Mouse (Mus musculus) lung, postnatal 0 days (tissue): ENCODE measurements around the gene Aspscr1. TPM values are rescaled to one million over a fixed set of nuclear protein-coding genes. Genes with fewer than 3 reads are reported as not detected.

Experiments used
- ATAC-seq: fragments of 200-750 bp; cut with Nextera tagmentation; 2 replicates; pipeline ENCODE4 v1.8.0; 2017; ENCODE audit warnings: moderate library complexity
- DNase-seq: peaks from one replicate; pipeline ENCODE4 v3.0.0-alpha.2; 2016; ENCODE audit warnings: low spot score
- H3K27ac ChIP-seq: fragments of 300-500 bp; sonication (generic); 2 replicates; pipeline ENCODE4 v1.5.1; 2014; ENCODE audit warnings: antibody characterized with exemption, mild to moderate bottlenecking, low read length, mixed read lengths
- H3K27me3 ChIP-seq: fragments of 300-500 bp; sonication (generic); replicated peaks from 2 replicates; pipeline ENCODE4 v1.6.1; 2014; ENCODE audit warnings: low read length, mixed read lengths; ENCODE audit not compliant: insufficient read depth
- H3K36me3 ChIP-seq: fragments of 300-500 bp; sonication (generic); 2 replicates; pipeline ENCODE4 v1.6.1; 2014; ENCODE audit warnings: low read length, mixed read lengths; ENCODE audit not compliant: insufficient read depth
- H3K4me1 ChIP-seq: fragments of 300-500 bp; sonication (generic); 2 replicates; pipeline ENCODE4 v1.6.1; 2014; ENCODE audit warnings: antibody characterized with exemption, low read depth, low read length, mixed read lengths; ENCODE audit not compliant: insufficient read depth
- H3K4me2 ChIP-seq: fragments of 300-500 bp; sonication (generic); replicated peaks from 2 replicates; pipeline ENCODE4 v1.6.1; 2014; ENCODE audit warnings: low read depth, mild to moderate bottlenecking, low read length, moderate library complexity, mixed read lengths
- H3K4me3 ChIP-seq: fragments of 300-500 bp; sonication (generic); 2 replicates; pipeline ENCODE4 v1.5.1; 2014; ENCODE audit warnings: low read depth, low read length
- H3K9ac ChIP-seq: fragments of 300-500 bp; sonication (generic); replicated peaks from 2 replicates; pipeline ENCODE4 v1.6.1; 2014; ENCODE audit warnings: low read depth, mild to moderate bottlenecking
- H3K9me3 ChIP-seq: fragments of 300-500 bp; sonication (generic); 2 replicates; pipeline ENCODE4 v1.6.1; 2016; ENCODE audit warnings: low read length, mixed read lengths
- CTCF ChIP-seq: IDR thresholded peaks from 2 replicates; pipeline ENCODE4 v1.5.1; 2016; ENCODE audit warnings: antibody characterized with exemption, mild to moderate bottlenecking
- EP300 ChIP-seq: IDR thresholded peaks from 2 replicates; pipeline ENCODE4 v1.6.1; 2016; ENCODE audit warnings: antibody characterized with exemption, mild to moderate bottlenecking, control low read depth
- WGBS: fragments of 180-500 bp; shearing (Covaris S2); extraction: QIAGEN DNeasy Blood & Tissue Kit; methylation state at CpG from one replicate; pipeline ENCODE4 v1.1.7; 2014; 5-methylcytosine and 5-hydroxymethylcytosine counted together
- polyA plus RNA-seq: library from polyadenylated mRNA; unstranded; fragments of >200 nt; fragmentation: Nextera tagmentation; extraction: Ambion mirVana; gene quantifications from 2 replicates; pipeline ENCODE4 v1.2.1, GENCODE M21; 2015

Gene Aspscr1
- polyA plus RNA-seq, 1 experiment from 2014 or later, result 129 TPM

- H3K4me3 ChIP-seq, result no peak overlapping the region
- no peaks in the 10 kb centered on the region for H3K27me3 ChIP-seq
- H3K9ac ChIP-seq, result no peak overlapping the region
- DNase-seq (peak; percentile 82), ATAC-seq (peak; percentile 72)
- H3K36me3 ChIP-seq, result peaks cover 23% of the 10 kb centered on the region; the same call in 1 of the 2 replicates
- H3K27ac ChIP-seq, result peak overlapping the region; percentile 91
- no peak for TF ChIP-seq CTCF
- peaks cover 10% of the 10 kb centered on the region for H3K4me1 ChIP-seq
- no peaks in the 10 kb centered on the region for H3K9me3 ChIP-seq
- WGBS, result 51% methylated on average over 20 of the region's 20 CpGs
- no peak overlapping the region for H3K4me2 ChIP-seq
Measured at GRCm38 (mm10) chr11:120686650-120687272, 14.0 kb downstream of the Aspscr1 start.

- H3K4me1 ChIP-seq, result peaks cover 15% of the 10 kb centered on the region
- H3K4me3 ChIP-seq, result no peak overlapping the region
- H3K27ac ChIP-seq, result no peak overlapping the region
- WGBS, result 79% methylated on average over 3 of the region's 3 CpGs
- DNase-seq (no peak), ATAC-seq (no peak)
- no peak overlapping the region for H3K9ac ChIP-seq
- no peaks in the 10 kb centered on the region for H3K9me3 ChIP-seq
- peaks cover 23% of the 10 kb centered on the region; the same call in 1 of the 2 replicates for H3K36me3 ChIP-seq
- no peaks in the 10 kb centered on the region for H3K27me3 ChIP-seq
- no peak overlapping the region for H3K4me2 ChIP-seq
- TF ChIP-seq CTCF (no peak), EP300 (no peak)
Measured at GRCm38 (mm10) chr11:120689365-120689764, 16.6 kb downstream of the Aspscr1 start.

GRCm38 (mm10) chr11:120692471-120693011, 19.8 kb downstream of the Aspscr1 start:
- Histone ChIP-seq H3K4me3 (no peak overlapping the region), H3K9me3 (no peaks in the 10 kb centered on the region), H3K4me1 (0 out of 2 replicates have a peak, but pooled peaks cover 5% of the 10 kb centered on the region), H3K4me2 (no peak overlapping the region), H3K27ac (0 out of 2 replicates have a peak overlapping the region, but pooled peaks have one; percentile 4), H3K9ac (no peak overlapping the region), H3K36me3 (peaks cover 16% of the 10 kb centered on the region; the same call in 1 of the 2 replicates), H3K27me3 (no peaks in the 10 kb centered on the region)
- TF ChIP-seq EP300, result no peak
- peak; percentile 32 for TF ChIP-seq CTCF
- peak; percentile 21; the same call in 1 of the 2 replicates for ATAC-seq
- WGBS, result 69% methylated on average over 4 of the region's 4 CpGs
- peak; percentile 39 for DNase-seq

- H3K4me2 ChIP-seq, result no peak overlapping the region
- H3K4me1 ChIP-seq, result 0 out of 2 replicates have a peak, but pooled peaks cover 5% of the 10 kb centered on the region
- no peak overlapping the region for H3K9ac ChIP-seq
- no peaks in the 10 kb centered on the region for H3K9me3 ChIP-seq
- ATAC-seq, result no peak
- TF ChIP-seq CTCF (no peak), EP300 (no peak)
- no peak for DNase-seq
- H3K27ac ChIP-seq, result no peak overlapping the region
- peaks cover 12% of the 10 kb centered on the region; the same call in 1 of the 2 replicates for H3K36me3 ChIP-seq
- H3K27me3 ChIP-seq, result no peaks in the 10 kb centered on the region
- H3K4me3 ChIP-seq, result no peak overlapping the region
- 84% methylated on average over 3 of the region's 3 CpGs for WGBS
Measured at GRCm38 (mm10) chr11:120693461-120693860, 20.7 kb downstream of the Aspscr1 start.

- Histone ChIP-seq H3K27ac (no peak overlapping the region), H3K9ac (no peak overlapping the region), H3K4me2 (no peak overlapping the region), H3K9me3 (no peaks in the 10 kb centered on the region), H3K4me3 (no peak overlapping the region), H3K27me3 (no peaks in the 10 kb centered on the region), H3K4me1 (0 out of 2 replicates have a peak, but pooled peaks cover 5% of the 10 kb centered on the region), H3K36me3 (peaks cover 4% of the 10 kb centered on the region; the same call in 1 of the 2 replicates)
- ATAC-seq (peak; percentile 70), DNase-seq (peak; percentile 49)
- WGBS, result 35% methylated on average over 4 of the region's 4 CpGs
- no peak for TF ChIP-seq CTCF
Measured at GRCm38 (mm10) chr11:120695184-120695583, 22.4 kb downstream of the Aspscr1 start.

- H3K4me2 ChIP-seq, result no peak overlapping the region
- no peak overlapping the region for H3K9ac ChIP-seq
Measured at GRCm38 (mm10) chr11:120695641-120696040, 22.9 kb downstream of the Aspscr1 start.

More at GRCm38 (mm10) chr11:120695641-120696040, 22.9 kb downstream of the Aspscr1 start:
- ATAC-seq (no peak), DNase-seq (no peak)
- no peak overlapping the region for H3K4me3 ChIP-seq
- H3K27me3 ChIP-seq, result no peaks in the 10 kb centered on the region
- no peaks in the 10 kb centered on the region for H3K9me3 ChIP-seq
- H3K27ac ChIP-seq, result no peak overlapping the region
- peaks cover 4% of the 10 kb centered on the region; the same call in 1 of the 2 replicates for H3K36me3 ChIP-seq
- 0 out of 2 replicates have a peak, but pooled peaks cover 5% of the 10 kb centered on the region for H3K4me1 ChIP-seq
- TF ChIP-seq CTCF, result no peak
- TF ChIP-seq EP300, result no peak
- 47% methylated on average over 12 of the region's 12 CpGs for WGBS
